Mouse (Mus musculus): ENCODE measurements around the gene Wwox.

The Wwox gene

DNA sequence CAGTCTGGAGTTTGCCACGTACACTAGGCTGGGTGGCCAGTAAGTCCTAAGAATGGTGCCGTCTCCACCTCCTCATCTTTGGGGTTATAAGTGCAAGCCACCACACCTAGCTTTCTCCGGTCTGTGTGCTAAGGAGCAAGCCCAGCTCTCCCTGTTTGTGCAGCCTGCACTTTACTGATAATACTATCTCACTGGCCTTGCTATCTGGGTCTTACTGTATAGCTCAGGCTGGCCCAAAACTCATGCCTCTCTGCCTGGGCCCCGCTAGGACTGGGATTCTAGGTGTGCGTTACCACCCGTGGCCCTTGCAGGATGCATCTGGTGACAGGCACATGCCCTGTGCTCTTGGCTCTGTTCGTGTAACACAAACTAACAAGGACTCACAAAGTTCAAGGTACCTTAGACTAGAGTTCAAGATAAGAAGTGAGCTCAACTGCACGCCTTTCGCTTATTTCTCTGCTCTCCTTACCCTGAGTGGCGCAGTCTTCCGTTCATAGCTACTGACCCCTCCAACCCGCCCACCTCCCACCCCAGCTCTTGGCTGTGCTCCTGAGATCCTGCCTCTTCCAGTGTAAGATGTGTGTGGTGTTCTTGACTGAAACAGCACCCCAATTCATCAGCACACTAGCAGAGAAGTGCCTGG, 618.9 kb downstream of the Wwox start:
- DNase-seq, result peak; percentile 47

GRCm38 (mm10) chr8:115063623-115064022, 624.2 kb downstream of the Wwox start:
- no peak for DNase-seq

- no peak for DNase-seq
These were observed 625.2 kb downstream of the Wwox start for GRCm38 (mm10) chr8:115064691-115065090.

DNA sequence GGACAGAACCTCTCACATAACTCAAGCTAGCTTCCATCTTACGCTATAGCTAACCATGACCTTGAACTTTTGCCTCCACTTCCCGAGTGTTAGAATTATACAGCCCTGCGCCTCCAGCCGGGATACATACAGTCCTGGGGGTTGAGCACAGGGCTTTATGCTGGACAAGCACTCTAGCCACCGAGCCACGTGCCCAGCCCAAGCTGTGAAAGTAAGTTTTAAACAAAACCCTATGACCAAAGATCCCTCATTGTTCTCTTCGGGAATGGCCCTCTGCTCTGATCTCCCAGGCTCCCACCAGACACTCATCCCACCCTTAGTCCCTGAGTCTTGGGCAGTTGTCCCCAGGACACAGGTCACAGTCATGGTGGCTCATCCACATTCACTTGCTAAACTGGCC, 625.9 kb downstream of the Wwox start:
- no peak for DNase-seq

DNA sequence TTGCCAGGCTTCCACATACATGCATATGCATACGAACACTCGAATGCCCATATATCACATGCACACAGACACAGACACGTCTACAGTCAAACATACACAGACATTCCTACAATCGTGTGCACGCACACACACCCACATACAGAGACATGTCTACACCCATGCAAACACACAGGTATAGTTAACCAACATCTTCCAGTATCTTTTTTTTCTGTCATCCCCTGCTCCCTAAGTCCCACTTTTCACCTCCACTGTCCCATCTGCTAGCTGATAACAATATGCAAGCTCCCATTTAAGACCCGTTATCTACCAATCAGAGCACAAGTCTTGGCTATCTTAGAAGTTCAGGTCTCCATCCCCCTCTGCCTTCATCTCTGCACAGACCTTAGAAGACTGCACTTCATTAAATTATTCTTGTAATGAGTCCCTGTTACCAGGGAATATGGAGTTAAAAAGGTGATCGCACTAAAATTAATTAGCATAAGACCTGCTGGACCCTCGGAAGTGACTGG, 627.1 kb downstream of the Wwox start:
- DNase-seq, result no peak

DNA sequence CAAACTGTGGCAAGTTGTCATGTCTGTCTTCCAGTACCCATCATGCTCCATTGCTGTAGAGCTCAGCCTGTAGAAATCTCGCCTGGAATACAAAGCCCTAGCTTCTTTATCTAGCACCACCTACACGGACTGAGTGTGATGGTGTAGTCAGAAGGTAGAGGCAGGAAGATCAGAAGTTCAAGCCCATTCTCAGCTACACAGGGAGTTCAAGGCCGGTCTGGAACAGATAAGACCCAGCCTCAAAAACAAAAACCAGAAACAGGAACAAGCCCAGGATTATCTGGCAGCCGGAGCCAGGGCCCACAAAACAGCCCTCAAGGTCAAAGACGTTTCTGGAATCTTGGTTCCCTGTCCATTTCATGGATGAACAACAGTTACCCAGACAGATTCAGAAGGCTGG, 629.3 kb downstream of the Wwox start:
- no peak for DNase-seq

- DNase-seq, result no peak
These were observed 630.8 kb downstream of the Wwox start for GRCm38 (mm10) chr8:115070225-115070624.

- no peak for DNase-seq
These were observed 631.8 kb downstream of the Wwox start for GRCm38 (mm10) chr8:115071231-115071630.

DNA sequence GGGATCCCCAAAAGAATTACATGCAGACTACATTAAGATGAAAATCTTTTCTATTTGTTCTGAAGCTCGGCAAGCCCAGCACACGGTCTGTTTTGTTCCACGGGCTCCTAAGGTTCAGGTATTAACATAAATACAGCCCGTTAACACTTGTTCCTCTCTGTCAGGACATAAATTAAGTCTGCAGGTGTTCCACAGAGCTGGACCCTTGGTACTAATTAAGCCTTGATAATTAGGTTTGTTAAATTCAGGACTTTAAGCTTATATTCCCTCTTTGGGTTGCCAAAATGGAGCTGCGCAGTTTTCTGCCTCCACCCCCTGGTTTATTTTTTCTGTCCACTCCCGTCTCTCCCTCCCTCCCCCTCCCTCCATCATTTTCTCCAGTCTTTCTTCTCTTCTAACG, 638.8 kb downstream of the Wwox start:
- no peak for DNase-seq

DNA sequence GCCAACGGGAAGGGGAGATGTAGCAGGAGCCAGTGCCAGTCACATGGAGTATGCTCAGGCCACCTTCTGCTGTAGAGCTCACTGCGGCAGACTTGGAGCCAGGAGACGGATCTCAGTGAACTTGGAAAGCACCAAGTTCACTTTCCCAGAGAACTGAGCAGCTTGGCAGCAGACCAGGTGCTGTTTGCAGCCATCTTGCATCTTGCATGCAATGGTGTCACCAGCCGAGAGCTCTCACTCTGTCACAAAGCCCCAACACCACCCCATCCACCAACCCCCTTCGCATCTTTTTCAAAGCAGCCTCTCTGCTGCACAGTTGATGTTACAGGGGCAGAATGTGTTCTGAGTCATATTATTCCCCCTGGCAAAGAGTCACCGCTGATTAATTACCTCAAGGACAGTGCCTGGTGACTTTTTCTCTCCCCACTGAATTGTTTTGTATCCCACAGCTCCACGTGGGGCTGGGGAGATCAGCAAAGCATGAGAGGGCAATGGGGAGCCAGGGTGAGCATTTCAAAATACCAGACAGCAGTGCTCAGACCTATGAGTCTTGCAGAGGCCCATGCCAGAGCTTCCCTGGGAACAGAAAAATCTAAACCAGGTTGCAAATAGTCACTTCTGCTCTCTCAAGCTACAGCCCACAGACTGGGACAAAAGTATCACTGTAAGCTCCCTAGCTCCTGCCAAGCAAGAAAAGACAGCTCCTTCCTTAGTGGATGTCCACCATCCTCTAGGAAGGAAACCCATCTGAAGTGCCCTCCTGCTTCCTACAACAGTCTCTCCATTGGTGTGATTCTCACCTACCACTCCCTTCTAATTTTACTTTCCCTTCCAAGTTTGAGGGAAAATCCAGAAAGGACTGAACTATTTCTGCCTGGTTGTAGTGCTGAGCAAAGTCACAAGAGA, 642.1 kb downstream of the Wwox start:
- DNase-seq, result no peak

GRCm38 (mm10) chr8:115088162-115088561, 648.7 kb downstream of the Wwox start:
- DNase-seq, result no peak

- no peak for DNase-seq
These were observed 650.3 kb downstream of the Wwox start for GRCm38 (mm10) chr8:115089744-115090143.

DNA sequence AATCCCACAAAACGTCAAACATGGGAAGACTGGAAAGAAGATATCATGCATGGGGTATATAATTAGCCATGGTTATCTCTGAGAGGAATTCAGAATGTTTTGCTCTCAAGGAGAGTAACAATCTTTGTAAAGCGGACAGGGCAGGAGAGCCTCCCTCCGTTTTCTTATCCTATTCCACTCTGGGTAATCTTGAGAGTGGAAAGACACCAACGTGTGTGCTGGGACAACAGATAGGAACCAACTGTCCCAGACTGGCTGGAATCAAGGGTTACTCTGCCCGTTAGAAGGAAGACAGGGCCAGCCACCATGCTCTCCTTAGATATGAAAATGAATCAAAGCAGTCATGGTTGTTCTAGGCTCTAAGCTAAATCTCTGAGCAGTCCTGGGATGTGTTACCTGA, 650.7 kb downstream of the Wwox start:
- no peak for DNase-seq

DNA sequence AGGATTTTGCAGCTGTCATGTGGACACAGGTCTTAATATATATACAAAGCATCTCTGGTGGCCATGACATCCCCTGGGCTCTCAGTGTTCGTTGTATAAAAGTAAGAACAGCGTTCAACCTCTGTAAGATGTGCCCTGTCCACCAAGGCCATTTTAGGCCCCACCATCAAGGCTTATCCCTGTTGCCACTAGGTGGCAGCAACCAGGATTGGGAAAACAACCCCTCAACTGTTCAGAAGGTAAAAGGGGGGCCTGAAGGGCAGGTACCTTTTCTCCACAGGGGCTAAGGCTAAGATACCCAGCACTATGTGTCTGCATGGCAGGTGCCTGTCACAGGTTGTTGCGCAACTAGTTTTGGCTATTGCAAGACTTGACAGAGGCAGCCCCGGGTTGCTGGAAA, 656.1 kb downstream of the Wwox start:
- peak; percentile 9 for DNase-seq

DNA sequence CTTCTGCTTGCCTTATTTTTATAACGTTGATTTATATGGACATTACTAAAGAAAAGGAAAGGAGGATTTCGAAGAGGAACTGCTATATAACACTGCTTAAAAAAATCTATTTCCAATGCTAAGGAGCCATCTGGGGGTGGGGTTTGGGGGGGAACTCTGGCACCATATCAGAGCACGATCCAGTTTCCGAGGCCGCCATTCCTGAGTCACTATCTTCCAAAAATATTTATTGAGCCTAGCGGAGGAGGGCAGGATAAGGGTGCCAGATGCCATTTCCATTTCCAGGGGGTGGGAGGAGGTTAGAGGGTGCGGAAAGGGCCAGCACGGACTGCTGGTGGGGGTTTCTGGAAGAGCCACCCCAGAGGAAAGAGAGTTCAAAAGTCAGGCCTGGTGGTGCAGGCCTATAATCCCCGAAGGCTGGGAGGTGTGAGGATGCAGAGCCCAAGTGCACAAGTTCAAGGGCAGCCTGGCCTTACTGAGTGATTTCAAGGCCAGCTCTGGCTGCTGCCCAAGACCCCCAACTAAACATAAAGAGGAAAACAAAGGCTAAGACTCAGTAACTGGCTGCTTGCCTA, 658.6 kb downstream of the Wwox start:
- DNase-seq, result no peak

DNA sequence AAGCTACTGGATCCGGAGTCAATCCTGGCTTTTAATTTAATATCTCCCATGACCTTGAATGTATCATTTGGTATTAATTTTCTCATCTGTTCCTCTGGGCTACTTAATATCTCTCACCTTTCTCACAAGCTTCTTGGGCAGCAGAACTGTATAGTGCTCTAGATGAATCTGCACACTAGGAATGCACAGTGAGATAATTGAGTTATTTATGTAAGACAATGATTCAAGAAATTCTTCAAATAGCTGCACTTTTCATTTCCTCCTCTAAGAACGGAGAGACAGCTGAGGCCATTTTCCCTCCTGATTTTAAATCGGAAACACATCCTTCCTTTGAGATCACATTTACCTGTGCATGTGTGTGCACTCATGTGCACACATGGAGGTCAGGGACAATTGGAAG, 669.9 kb downstream of the Wwox start:
- no peak for DNase-seq

GRCm38 (mm10) chr8:115110423-115110822, 671.0 kb downstream of the Wwox start:
- DNase-seq, result no peak

- DNase-seq, result no peak
These were observed 672.6 kb downstream of the Wwox start for GRCm38 (mm10) chr8:115112062-115112461.

DNA sequence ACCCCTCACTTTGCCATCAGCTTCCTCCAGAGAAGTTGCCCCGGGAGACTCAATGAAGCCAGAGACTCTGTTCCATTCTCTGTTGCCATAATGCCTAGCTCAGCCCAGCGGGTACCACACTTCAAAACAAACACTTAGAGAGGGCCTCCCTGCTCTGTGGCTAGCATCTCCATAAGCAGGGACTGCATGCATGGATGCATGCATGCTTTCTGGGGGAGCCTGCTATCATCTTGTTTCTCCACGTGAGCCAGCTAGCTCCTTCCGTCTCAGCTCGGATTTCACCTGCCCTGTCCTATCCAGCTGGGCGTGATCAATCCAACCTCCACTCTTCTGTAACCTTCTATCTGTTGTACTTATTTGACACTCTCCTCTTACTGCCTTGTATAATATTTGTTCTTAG, 675.0 kb downstream of the Wwox start:
- no peak for DNase-seq

DNA sequence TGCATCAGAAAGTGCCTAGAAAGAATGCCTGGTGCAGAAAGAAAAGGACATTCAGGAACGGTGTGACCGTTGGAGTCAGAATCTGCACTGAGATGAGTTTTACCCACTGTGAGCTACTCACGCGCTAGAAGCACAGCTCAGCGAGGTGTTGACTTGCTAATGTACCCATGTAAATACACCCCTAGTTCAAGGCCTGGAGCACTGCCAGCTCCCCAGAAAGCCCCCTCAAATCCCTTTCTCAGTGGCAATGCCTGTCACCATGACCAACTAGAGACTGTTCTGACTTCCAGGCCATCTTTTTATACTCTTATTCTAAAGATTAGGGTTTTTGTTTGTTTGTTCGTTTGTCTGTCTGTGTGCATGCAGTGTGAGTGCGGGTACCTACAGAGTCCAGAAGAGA, 686.6 kb downstream of the Wwox start:
- DNase-seq, result no peak

- DNase-seq, result no peak
These were observed 687.2 kb downstream of the Wwox start for GRCm38 (mm10) chr8:115126674-115127073.

DNA sequence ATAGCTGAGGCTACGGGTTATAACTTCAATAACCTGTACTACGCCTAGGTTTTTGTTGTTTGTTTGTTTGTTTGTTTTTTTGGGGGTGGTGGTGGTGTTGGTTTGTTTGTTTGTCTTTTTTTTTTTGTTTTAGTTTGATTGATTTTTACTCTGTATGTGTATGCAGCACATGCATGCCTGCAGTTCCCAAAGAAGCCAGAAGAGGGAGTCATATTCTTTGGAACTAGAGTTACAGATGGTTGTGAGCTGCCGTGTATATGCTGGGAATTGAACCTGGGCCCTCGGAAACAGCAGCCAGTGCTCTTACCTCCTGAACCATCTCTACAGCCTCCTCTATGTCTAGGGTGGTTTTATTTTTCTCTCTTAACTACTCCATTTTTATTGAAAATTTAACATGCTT, 689.9 kb downstream of the Wwox start:
- DNase-seq, result no peak

DNA sequence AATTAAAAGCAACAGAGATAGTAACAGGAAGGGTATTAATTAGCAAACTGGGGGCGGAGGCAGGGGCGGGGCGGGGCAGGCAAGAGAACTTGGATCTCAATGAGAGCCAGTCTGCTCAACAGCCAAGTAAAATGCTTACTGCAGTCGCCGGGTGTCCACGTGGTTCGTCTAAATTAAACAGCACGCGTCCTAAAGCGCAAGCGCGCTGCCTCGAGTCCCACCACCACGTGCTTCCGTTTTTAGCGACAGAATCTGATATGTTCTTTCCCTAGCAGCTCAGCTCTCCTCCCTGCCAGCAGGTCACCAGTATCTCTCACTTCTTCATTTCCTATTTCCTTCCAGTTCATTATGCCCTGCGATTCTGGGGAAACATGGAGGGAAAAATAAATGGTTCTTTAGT, 693.7 kb downstream of the Wwox start:
- DNase-seq, result no peak

DNA sequence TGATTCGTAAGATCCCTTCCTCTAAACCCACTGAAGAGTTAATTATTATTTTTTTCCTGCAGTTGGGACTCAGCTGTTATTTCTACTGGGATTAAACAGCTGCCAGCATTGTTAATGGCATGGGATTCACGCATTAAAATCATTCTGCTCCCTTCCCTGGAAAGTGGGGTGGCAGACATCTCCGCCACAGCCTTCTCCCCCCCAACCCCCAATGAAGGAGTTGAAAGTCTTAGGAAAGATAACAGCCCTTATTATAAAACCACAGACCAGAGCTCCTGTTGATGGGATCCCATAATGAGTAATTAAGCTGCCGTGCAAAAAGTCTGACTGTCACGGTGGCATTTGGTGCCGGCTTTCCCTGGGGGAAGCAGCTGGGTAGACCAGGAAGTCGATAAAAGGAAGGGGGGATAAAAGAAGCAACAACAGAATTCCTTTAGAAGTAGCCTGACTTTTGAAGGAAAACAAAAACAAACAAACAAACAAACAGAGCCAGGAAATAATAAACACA, 694.3 kb downstream of the Wwox start:
- DNase-seq, result no peak
